Mouse (Mus musculus): ENCODE measurements around the gene Nup107.
"Not testable (repeated sequence)": the region's sequence is repeated elsewhere in the genome, so short reads cannot be mapped to it uniquely, and the experiment has no call there.

Gene Nup107

DNA sequence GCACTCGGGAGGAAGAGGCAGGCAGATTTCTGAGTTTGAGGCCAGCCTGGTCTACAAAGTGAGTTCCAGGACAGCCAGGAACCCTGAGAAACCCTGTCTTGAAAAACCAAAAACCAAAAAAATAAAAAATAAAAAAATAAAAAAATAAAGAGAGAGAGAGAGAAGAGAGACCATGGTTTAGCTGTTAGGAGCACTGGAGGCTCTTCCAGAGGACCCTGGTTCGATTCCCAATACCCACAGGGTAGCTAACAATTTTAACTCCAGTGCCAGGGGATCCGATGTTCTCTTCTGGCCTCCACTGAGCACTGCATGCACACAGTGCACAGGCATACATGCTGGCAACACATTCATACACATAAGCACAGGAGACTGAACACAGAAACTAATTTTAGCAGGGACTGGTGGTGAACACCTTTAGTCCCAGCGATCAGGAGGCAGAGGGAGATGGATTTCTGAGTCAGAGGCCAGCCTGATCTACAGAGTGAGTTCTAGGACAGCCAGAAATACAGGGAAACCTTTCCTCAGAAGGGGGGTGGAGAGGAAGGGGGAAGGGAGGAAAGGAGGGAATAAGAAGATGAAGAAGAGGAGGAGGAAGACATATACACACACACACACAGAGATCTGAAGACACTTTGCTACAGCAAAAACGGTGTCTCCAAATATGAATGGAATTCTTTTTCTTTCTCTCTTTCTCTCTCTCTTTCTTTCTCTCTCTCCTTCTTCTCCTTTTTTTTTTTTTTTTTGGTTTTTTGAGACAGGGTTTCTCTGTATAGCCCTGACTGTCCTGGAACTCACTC lies 39.5 kb downstream of the Nup107 start:
- in situ Hi-C loops (cut with MboI, MseI), result no loop called here

DNA sequence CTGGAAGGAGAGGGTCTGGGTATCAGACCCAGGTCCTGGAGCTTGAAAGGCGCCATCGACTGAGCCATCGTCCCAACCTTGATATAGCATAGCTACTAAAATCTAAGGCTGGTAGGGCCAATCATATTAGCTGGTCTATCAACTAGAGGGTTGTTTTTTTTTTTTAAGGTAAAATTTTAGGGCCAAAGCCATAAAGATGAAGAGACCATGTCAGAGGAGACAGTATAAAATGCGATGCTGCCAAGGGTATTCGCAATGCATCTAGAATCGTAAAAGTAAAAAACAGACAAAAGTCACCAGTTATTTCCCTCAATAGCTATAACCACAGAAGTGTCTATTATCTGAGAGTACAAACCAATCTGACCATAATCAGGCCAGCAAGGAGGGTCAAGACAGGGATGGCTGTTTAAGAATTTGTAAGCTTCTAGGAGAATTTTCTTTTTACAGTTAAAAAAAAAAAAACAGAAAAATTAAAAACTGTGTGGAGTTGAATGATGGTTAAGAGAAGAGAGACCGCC lies 40.1 kb downstream of the Nup107 start:
- in situ Hi-C loops (cut with MboI, MseI), result no loop called here

DNA sequence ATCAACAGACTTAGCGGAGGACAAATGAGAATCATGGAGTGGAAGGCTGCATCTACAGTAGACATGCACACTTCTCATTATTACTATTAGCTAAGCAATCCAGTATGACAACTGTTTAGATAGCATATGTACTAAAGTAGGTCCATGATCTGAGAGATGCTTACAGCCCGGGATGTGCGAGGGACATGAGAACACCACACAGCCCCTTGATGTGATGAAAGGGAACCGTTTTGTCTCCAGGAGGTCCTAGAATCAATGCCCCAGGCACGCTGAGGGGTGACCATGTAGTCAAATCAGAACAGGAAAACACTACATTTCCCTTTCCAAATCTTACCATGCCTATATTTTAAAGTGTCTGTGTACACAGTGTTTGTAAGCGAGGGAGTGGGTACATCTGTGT lies 40.8 kb downstream of the Nup107 start:
- in situ Hi-C loops (cut with MboI, MseI), result no loop called here

DNA sequence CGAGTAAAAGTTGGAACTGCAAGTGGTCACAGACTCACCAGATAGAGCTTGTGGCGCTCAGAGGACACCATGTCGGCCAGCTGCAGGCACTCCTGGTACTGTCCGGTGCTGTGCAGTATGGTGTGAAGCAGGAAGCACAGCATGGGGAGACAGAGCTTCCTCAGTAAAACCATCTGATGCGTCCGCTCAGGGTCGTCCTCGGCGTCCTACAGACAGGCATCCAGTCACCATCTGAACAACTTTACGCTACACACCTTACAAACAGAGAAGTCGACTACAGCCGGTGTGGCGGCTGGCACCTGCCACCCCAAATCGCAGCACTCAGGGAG lies 41.3 kb downstream of the Nup107 start:
- in situ Hi-C loops (cut with MboI, MseI), result no loop called here

DNA sequence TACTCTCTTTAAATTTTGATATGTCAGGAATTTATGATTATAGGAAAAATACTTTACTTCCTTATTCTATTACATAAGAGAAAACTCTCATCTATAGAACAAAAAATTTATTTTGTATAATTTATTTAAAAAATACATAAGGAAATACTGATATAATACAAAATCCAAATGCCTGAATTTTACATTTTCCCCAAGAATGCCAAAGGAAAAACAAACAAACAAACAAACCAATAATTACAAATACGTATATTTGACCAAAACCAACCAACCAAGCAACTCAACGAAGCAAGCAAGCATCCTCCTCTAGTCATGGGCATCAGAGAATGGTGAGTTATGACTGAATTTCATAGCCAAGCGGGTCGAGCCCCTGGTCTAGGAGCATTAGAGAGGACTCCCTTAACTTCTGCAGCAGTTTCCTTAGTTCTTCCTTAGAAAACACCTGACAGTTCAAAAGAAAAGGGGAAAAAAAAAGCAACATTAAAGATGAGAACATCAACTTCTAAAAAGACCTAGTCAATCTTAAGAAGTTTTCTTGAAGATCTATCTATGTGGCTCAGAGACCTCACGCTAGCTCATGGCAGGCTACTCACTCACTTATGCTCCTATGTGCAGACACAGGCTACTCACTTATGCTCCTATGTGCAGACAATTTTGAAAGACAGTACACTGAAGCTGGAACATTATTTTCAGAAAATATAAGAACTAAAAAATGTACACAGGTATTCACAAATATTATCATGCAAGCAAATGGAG lies 41.8 kb downstream of the Nup107 start:
- in situ Hi-C loops (cut with MboI, MseI), result no loop called here

DNA sequence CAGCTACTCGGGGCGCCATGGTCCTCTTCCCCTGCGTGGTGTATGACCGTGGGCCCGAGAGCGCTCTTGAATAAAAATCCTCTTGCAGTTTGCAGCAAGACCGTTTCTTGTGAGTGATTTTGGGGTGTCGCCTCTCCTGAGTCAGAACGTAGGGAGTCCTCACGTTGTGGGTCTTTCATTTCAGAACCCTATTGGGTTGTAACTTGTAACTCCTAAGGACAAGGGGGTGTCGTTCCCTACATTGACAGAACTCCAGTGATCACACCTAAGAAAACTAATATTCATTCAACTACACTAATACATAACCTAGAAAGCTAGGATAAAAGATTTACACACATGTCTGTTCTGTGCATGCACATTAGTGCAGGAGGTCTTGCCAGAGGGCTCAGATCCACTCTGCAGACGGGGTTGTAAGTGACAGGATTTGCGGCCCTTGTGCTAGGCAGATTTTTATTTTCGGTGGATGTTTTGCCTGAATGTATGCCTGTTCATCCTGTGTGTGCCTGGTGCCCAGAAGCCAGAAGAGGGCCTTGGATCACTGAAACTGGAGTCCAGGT lies 42.6 kb downstream of the Nup107 start:
- in situ Hi-C loops (cut with MboI, MseI), result no loop called here

DNA sequence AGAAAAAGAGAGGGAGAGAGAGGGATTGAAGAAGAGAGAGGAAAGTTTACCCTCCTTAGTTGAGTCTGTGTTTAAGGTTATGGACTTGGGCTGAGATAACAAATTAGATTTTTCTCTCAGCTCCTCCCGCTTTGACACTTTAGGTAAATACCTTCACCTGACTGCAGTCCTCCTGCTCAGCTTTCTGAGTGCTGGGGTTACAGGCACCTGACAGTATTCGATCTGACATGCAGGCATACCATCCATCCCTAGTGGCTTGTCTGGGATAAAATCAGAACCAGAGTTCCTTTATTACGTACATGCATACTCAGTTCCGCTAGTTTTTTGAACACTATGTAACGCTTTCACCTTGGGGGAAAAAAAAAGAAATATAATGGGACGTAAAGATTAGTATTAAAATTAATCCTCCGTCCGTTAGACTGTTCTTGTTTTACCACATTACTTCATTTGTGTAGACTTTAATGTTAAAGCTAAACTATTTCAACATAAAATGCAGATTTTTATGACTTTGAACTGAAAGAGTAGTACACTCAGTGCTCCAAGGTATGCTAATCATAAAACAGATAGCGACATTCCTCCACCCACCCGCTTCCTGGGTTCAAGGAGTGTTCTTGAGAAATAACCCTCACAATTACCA lies 43.3 kb downstream of the Nup107 start:
- in situ Hi-C loops (cut with MboI, MseI), result no loop called here

DNA sequence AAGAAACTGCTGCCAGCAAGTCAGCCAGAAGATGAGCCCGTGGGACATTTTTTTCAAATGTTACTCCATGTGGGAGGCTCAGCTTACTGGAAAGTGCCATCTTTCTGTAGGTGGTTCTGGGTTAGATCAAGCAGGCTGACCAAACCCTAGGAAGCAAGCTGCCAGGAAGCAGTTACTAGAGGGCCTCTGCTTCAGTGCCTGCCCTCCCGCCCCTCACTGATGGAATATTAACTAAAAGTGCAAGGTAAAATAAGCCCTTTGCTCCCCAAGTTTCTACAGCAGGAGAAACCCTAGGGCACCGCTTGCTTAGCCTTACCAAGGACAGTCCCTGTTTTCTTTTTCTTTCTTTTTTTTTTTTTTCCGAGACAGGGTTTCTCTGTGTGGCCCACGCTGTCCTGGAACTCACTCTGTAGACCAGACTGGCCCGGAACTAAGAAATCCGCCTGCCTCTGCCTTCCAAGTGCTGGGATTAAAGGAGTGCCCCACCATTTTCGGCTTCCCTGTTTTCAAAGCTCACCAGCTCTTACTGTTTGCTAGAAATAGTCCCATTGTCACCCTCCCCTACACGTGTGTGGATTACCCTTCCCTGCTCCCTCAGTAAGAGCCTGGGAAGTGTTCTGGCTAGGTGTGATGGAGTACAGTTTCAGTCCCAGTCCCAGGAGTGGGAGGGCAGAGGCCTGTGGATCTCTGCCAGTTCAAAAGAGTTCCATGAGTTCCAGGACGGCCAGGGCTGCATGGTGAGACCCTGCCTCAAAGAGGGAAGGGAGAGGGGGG lies 44.0 kb downstream of the Nup107 start:
- in situ Hi-C loops (cut with MboI, MseI), result no loop called here

DNA sequence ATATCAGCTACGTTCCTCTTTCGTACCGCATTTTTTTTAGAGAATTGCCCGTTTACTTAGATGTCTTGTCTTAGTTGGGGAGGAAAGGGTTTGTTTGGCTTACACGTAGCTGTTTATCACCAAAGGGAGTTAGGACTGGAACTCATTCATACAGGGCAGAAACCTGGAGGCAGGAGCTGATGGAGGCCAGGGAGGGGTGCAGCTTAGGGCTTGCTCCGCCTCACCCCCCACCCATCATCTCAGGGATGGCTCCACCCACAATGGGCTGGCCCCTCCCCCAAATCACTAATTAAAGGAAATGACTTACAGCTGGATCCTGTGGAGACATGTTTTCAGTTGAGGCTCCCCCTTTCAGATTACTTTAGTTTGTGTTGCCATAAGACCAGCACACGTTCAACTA lies 44.8 kb downstream of the Nup107 start:
- in situ Hi-C loops (cut with MboI, MseI), result no loop called here

DNA sequence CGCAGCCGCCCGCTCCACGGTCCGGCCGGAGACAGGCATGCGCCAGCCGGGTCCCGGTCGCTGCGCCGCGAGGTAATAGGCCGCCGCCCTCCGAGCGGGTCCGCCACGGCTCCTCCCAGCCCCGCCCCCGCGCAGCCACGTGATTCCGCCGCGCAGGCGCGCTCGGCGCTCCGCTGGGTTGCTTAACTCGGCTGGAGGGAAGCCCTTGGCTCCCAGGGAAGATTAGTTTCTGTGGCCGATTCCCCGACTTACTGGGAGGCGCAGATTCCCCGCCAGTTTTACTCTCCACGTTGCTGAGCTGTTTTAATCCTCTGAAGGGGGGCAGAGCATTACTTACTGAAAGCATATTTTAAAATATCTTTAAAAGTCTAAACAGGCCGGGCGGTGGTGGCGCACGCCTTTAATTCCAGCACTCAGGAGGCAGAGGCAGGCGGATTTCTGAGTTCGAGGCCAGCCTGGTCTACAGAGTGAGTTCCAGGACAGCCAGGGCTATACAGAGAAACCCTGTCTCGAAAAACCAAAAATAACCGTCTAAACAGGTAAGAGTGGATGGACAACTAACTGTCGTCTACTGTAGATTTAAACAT lies 46.1 kb downstream of the Nup107 start, which contains the start of gene Slc35e3:
TSS of gene Slc35e3 (minus strand) at position 69 of the 587 bp plus-strand sequence.
- in situ Hi-C loops (cut with MboI, MseI), result no loop called here

DNA sequence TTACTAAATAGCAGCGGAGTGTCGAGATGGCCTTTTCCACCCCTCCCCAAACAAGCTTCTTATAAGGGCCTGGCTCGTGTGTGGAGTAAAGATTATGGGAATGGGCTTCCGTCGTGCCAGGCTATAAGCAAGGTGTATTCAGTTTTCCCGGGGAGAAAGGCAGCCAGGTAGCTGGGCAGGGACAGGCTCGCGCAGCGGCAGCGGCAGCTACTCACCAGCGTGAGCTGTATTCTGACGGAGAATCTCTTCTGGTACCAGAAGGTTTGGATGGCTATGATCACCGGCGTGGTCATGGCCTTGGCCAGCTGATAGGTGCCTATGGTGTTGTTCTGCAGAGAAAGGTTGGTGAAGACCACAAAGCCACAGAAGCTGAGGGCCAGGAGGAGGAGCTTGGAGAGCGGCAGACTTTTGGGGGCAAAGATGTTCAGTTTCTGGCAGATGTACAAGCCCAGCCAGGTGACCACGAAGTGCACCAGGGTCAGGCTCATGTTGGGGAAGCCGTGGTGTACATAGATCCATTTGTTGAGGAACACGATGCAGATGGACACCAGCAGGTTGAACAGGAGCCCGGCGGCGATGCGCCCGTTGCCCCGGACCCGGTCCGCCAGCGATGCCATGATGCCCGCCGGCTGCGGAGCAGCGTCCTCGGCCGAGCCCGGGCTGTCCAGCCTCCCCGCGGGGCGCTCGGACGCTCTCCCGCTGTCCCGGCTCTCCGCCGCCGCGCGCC lies 46.8 kb downstream of the Nup107 start:
- in situ Hi-C loops (cut with MboI, MseI), result not testable (repeated sequence)

DNA sequence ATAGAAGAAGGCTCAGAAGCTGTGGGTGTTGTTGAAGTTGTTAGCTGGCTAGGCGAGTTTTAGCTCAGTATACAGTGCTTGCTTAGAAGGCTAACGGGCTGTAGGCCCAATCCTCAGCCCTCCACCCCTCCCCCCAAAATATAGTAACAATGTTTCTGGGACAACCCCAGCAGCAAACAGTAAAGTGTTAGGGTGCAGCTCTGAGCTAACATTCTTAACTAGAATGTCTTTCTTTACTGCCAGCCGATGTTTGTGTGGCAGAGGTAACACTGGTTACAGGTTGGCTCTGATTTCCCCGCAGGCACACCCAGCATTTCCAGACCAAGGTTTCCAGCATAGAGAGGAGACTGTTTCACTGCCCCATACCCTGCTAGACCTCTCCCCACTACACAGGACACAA lies 48.6 kb downstream of the Nup107 start:
- in situ Hi-C loops (cut with MboI, MseI), result no loop called here

DNA sequence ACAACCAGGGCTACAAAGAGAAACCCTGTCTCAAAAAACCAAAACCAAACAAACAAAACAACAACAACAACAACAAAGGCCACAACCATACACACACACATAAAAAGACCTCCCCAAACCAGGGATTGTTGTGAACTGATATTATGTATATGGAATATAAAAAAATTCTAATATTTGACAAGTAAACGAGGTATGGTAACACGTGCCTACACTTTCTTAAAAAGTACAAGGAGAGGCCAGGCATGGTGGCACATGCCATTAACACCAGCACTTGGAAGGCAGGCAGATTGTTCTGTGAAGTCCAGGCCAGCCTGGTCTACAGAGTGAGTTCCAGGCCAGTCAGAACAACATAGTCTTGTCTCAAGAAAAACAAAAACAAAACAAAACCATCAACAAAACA lies 49.3 kb downstream of the Nup107 start:
- in situ Hi-C loops (cut with MboI, MseI), result no loop called here

DNA sequence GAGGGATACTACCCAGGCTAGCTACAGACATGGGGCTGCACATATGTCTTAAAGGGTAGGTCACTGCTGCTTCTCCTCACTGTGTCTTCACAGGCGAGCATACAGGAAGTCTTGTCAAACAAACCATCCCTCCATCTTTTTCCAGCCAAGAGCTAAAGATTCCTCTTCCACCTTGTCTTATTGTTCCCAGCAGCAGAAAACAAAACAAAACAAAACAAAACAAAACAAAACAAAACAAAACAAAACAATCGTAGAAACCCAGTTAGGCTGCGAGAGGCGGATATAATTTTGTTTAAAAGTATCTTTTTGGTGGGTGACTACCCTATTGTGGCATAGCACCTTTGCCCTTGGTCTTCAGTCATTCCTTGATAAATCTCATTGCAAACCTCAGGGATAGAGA lies 49.9 kb downstream of the Nup107 start:
- in situ Hi-C loops (cut with MboI, MseI), result no loop called here

DNA sequence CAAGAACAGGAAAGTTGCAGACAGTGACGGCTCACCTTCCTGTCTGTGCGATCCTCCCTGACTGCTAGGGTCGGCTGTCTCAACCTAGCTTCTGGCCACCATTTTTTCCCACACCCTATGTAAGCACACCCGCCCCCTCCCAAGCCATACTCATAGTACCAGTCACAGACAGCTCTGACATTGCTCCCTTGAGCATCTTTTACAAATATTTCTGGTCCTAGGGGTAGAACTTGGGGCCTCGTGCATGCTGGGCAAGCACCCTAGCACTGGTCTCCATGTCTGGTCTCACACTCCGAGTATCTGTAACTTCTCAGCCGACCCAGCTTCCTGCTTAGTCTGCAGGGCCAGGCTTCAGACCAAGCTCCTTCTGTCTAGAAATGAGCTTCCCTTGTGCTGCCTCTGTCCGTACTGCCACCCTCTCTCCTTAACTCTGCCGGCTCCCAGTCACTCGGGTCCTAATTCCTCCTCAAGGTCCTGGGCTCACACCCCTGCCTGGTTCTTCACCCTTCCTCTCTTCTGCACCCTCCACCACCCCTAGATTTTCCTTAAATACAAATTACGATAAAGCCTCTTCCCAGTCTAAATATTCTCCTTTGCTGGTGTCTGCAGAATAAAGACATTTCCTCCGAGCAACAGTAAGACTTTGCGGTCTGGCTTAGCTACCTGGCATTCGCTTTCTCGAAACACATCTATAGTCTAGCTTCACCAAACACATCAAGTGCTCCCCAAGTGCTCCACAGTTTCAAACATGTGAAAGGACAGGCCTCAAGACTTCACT lies 50.6 kb downstream of the Nup107 start:
- in situ Hi-C loops (cut with MboI, MseI), result no loop called here

DNA sequence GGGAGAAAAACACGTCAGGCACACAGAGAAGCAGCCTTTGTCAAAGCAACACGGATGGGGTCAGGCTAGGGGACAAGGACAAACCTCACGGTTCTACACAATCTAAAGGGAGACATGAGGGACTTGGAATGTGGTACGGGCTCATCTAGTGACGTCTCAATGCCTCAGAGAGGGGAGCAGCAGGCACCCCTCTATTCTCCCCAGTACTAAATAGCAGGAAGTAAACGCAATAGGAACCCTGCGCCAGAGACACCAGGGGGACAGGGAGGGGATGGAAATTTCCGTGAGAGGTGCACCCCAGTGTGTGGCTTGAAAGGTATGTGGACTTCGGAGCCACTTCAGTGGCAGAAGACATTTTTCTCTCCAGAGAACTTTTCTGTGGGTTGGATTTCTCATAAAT lies 51.6 kb downstream of the Nup107 start:
- in situ Hi-C loops (cut with MboI, MseI), result no loop called here

DNA sequence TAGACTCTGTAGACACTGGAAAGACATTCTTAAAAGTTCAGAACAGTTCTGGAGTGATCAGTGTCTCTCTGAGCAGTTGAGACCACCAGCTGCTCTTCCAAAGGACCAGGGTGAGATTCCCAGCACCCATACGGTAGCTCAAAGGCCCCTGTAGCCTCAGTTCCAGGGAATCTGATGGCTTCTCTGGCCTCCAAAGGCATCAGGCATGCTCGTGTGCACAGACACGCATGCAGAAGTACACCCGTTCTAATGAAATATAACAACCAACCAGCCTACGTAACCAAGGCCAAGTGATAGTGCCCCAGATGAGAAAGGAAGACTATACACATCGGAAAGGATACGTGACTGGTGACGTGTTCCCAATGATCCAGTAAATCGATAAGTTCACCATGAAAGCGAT lies 52.3 kb downstream of the Nup107 start:
- in situ Hi-C loops (cut with MboI, MseI), result no loop called here

DNA sequence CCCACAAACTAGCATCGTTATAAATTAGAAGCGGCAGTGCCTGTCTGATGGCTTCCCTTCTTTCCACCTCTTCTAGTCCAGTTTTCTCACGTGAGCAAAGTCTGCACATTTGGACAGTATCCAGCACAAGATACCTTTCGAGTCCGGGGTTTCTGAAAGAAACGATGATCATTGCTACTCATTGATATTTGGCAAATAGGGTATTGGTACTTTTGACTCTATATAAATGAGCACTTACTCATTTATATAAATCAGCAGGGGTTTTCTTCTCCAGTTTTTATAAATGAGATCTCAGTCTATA lies 52.9 kb downstream of the Nup107 start:
- in situ Hi-C loops (cut with MboI, MseI), result loop anchor here (10.0 kb wide), 2 partner anchors 385 to 715 kb away; no protein-coding TSS in a partner anchor

DNA sequence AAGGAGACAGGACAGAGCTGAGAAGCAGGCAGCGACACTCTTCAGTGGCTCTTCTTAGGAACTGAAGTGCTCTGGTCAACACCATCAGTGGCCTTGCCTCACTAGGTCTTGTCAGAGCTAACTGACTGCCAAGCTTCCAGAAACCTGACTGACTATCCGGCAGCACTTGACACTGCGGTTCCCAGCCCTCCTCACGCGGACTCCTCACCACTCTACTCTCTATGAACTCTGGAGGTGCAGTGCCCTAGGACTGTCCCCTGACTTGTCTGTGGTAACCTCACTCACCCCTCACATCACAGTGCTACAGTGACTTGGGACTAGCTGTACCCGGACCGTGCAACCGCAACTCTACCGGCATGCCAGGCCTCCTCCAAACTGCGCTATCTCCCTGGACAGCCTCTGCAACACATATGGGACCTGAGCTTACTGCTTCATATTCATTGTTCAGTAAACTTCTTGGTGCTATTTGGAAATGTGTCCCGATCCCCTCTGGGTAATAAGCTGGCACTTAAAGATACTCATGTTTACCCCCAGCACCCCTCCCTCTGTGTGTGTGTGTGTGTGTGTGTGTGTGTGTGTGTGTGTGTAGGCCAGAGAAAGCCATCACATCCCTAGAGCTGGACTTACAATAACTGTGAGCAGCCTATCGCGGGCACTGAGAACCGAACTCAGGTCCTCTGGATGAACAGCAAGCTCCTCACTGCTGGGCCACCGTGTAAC lies 53.4 kb downstream of the Nup107 start:
- in situ Hi-C loops (cut with MboI, MseI), result loop anchor here (10.0 kb wide), 2 partner anchors 386 to 716 kb away; no protein-coding TSS in a partner anchor
